Mouse (Mus musculus): ENCODE data around the gene Fmnl3.

The Fmnl3 gene

DNA sequence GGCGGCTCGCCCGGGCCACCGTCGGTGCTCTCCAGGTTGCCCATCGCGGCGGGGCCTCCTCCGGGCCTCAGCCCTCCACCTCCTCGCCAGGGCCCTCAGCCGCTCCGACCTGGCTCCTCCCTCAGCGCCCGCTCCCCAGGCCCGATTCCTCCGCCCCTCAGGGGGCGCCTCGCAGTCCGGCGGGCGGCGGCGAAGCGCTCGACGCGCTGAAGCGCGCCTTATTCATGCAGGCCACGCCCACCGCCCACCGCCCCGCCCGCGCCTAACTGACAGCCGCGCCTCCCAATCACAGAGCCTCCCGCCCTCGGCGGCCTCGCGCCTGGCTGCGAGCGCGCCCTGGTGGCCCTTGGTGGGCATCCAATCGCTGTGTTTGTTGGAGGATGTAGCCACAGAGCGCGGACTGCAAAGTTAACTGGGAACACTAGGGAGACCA lies at the start of gene Fmnl3:
Gene Fmnl3 (minus strand): TSS at position 224 of the 433 bp plus-strand sequence.
- peak; percentile 99 for DNase-seq (ENCODE audit: low read depth, low spot score)

DNA sequence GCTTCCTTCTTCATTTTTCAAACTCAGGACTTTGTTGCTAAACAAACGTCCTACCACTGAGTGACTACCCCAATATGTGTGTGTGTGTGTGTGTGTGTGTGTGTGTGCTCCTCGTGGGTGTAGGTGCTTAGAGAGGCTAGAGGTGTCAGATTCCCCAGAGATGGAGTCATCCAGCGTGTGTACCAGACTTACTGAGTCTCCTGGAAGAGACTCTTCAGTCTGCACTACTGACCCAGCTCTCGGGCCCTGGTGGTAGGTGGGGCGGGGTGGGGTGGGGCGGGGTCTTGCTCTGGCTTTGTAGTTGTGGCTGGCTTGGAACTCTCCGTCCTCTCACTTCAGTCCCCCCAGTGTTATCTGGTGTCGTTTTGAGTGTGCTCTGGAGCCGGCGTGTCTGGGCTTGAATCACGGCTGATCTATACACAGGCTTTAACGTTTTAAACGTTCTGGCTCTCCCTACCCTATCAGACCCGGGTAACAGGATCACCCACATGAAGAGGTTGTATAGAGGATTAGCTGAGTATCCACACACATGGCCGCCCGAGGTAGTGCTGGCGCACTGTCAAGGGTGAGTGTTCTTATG lies 47.5 kb upstream of the Fmnl3 start:
- DNase-seq (ENCODE audit: low read depth, low spot score) = peak; percentile 70

DNA sequence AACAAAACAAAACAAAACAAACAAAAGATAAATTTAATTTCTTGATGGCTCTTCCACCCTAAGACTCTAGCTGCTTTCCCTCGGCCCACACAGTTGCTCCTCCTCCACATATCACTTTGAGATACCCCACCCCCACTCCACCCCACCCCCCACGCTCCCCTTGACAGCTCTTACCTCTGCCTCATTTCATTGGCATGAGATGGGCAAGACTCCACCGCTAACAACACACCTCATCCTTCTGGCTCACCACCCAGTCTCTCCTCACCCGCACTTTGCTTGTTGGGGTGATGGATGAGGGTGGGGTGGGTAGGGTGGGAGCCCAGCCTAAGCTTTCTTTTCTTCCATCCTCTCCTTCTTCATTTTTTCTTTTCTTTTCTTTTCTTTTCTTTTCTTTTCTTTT lies 46.7 kb upstream of the Fmnl3 start:
- no peak for DNase-seq (ENCODE audit: low read depth, low spot score)

DNA sequence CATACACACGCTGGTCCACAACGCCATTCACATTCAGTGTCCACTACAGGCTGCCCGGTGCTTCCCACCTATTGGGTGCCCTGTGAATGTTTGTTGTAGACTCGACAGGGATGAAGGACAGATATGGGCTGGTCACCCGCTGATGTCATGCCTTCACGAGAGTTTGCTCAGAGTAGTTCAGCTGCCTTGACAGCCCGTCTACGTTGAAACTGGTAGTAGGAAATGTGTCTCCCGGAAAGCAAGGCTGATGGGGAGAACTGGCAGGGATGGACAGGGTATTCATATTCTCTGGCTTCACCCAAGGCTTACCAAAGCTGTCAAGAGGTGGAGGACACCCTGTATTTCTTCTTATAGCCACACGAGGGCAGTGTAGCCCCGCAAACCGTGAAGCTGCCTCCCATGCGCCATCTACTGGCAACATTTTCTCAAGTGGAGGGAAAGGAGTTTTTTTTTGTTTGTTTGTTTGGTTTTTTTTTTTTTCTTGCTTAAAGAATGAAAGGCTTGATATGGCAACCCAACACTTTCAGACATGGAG lies 46.1 kb upstream of the Fmnl3 start:
- DNase-seq (ENCODE audit: low read depth, low spot score) = peak; percentile 93

DNA sequence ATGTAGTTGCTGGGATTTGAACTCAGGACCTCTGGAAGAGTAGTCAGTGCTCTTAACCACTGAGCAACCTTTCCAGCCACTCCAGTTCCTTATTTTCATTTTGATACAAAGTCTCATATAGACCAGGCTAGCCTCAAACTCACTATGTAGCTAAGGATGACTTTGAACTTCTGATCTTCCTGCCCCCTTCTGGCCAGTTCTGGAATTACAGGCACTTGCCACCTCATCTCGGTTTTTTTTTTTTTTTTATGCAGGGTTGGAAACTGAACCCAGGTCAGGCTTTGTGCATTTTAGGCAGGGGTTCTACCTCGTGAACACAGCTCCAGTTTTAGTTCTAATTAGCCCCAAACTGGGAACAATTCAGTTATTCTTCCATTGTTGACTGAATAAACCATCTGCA lies 45.5 kb upstream of the Fmnl3 start:
- peak; percentile 74 for DNase-seq (ENCODE audit: low read depth, low spot score)

DNA sequence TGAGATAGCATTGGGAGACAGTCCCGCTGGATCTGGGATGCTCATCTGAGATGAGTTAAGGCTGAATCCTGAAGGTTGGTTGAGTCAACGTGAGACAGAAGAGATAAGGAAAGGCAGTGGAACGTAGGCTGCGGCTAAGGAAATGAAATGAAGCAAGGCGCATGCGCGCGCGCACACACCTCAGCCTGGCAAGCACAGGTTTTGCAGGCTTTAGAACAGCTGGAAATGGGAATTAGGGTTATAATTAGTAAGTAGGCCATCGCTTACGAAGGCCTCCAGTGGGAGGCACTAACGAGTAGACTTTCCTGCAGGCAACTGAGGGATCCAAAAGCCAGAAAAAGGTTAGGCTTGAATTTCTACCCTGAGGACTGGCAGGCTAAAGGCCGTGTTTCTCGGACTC lies 41.5 kb upstream of the Fmnl3 start:
- peak; percentile 71 for DNase-seq (ENCODE audit: low read depth, low spot score)

DNA sequence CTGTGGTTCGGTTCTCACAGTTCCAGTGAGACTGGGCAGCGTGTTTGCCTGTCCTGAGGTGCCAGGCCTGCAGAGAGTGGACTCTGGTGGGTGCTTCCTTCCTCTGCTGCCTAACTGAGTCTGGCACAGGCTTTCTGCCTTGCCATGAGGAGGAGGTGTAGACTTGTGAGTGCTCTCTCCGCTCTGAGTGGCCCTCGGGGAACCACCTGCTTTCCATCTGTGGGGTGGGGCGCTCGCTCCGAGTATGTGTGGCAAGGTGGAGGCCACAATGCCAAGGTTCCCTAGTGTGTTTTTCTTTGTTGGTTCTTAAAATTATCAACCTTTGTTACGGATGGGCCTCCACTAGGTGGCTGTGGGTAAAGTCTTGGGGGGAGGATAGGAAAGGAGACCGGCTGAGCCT lies 38.6 kb upstream of the Fmnl3 start:
- DNase-seq (ENCODE audit: low read depth, low spot score) = no peak

DNA sequence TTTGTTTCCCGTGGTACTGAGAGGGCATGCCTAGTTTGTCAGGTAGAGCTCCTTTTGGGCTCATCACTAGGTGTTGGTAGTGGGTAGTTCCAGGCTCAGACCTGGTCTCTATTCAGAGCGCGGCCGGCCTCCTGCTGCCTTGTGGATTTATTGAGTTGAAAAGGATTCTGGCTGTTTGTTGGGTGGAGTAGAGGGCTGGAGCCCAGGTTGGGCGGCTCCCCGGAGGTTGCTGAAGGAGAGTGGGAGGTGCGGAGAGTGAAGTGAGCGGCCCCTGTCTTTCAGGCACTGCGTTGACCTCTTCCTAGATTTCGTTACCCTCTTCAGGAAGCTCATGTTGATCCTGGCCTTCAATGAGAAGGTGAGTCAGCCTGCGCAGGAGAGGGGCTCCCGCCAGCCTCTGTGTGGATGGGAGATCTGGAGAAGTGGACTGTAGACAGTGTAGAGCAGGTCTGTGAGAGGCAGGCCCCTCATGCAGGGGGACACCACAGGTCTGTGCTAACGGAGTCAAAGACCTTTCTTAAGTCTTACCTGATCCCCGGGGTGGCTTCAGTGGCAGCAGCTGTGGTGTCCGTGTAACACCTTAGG lies 36.8 kb upstream of the Fmnl3 start:
- DNase-seq (ENCODE audit: low read depth, low spot score) = peak; percentile 76

DNA sequence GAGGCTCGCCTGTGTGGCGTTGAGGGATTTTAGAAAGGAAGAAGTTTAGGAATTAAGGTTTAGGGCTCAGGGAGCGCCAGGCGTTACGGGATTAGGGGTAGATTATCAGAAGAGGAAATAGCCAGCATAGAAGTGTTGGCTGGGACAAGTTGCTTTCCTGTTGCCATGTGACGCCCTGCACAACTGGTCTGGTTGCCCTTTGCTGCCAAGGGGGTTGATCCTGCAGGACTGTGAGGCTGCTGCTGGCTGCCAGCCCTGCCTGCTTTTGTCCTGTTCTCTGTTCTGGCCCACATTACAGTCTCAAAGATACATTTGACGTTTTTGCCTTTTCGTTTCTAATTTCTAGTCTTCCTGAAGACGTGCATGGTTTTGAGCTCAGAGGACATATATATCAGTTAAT lies 34.9 kb upstream of the Fmnl3 start:
- DNase-seq (ENCODE audit: low read depth, low spot score) = no peak

DNA sequence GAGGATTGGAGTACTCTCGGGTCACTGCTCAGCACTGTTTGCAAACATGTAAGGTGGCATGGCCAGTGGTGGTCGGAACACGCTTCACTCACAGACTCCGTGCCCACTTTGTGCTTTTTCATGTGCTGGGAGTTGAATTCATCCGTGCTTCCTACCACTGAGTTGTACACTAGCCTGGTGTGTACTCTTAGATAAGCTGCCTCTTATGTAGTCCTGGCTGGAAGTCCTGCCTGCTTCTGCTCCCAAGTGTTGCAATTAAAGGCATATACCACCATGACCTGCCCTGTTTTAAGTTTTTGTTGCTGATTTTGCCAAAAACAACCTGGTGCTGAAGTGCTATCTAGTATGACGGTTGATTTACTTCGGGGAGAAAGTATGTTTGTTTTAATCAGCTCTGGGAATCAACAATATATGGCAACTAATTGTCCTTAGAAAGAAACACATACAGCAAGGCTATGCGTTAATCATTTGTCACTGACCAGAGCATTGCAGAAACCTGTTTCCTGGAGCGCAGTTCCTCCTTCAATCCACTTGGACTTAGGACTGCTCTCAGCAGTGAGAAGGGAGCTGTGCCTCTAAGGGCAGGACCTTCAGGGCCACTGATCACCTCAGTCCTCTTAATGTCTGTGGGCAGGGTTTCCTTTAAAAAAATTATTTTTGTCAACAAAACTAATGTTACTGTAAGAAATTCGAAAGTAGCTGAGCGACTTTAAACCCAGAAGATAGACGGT lies 33.0 kb upstream of the Fmnl3 start:
- DNase-seq (ENCODE audit: low read depth, low spot score) = no peak

DNA sequence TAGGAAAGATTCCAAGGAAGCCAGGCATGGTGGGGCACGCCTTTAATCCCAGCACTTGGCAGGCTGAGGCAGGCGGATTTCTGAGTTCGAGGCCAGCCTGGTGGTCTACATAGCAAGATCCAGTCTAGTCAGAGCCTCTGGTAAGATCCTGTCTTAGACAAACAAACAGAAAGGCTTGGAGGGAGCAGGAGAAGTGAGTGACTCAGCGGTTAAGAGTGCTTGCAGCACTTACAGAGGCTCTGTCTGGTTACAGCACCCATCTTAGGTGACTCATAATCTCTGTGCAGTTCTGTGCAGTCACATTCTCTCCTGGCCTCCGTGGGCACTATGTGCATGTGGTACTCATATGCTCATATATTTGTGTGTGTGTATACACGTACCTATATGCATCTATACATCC lies 30.3 kb upstream of the Fmnl3 start:
- no peak for DNase-seq (ENCODE audit: low read depth, low spot score)

DNA sequence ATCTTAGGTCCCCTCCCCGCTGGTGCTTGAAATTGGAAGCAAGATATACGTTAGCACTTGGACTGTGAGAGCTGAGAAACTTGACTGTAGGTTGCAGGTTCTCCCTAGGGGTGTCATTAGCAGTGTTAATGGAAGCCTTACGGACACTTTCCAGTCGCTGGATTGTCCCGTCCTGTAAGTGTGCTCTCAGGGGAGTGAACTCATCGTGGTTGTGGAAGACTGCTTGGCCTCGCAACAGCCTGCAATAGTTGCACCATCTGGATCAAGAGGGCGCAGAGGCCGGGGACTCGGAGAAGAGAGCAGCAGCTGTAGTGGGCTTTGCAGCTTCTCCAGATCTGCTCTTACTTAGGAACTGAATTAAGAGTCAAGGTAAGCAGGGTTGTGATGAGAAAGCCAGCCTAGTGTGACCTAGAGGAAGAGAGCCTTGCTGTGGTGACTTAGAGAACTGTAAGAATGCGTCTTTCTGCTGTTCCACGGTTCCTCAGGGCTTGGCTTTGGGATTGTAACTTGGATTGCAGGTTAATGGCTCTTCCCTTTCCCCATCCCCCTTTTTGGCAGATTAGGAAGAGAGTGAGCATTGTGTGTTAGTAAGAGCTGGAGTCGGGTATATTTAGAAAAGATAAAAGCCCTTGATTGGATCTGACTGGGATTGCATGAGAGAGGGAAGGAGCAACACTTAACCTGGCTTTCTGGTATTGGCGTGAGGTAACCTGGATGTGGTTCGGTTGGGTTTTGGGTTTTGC lies 29.4 kb upstream of the Fmnl3 start:
- no peak for DNase-seq (ENCODE audit: low read depth, low spot score)

DNA sequence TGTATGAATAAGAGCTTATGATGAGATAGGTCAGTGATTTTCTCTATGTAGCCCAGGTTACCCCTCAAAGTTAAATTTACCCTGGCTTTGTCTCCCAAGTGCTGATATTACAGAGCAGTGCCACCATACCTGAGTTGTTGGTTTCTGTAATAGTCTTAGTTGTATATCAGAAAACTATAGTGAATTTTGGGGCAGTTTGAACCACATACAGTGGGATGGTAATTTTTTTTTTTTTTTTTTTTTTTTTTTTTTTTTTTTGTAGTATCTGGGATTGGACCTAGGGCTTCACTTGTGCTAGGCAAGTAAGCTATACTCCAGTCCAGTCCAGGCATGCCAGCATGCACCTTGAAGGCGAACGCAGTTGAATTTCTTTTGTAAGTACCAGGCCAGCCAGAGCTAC lies 27.3 kb upstream of the Fmnl3 start:
- no peak for DNase-seq (ENCODE audit: low read depth, low spot score)

DNA sequence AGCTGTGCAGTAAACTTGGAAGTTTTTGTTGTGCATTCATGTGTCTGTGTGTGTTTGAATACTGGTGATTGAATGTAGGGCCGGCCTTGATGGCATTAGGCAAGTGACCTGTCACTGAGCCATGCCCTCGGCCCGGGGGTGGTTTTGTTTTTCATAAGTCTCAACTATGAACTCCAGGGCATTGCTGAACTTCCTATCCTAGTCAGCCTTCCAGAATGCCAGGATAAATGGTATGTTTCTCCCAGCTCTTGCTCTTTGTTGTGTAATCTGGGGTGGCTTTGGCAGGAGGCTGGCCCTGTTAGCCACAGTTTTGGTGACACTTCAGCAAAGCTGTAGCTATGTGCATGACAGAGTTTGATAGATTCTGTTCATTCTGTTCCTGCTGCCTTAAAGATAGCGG lies 26.6 kb upstream of the Fmnl3 start:
- no peak for DNase-seq (ENCODE audit: low read depth, low spot score)

DNA sequence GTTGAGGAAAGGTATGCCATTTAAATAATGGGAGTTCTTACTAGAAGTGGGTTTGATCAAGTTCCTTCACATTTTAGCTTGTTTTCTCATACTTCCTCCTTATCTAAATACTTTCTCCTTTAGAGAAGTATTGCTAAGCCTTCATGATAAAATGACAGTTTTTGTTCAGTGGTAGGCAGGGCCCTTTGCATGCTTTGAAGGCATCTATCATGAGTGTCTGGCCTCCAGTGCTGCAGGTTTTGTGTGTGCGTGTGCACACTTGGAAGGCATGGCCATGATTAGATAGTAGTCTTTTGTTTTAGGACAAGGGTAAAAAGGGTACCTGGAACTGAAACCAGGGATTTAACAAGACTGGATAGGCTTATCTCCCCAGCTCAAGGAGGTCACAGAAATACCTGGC lies 26.2 kb upstream of the Fmnl3 start:
- DNase-seq (ENCODE audit: low read depth, low spot score) = no peak

DNA sequence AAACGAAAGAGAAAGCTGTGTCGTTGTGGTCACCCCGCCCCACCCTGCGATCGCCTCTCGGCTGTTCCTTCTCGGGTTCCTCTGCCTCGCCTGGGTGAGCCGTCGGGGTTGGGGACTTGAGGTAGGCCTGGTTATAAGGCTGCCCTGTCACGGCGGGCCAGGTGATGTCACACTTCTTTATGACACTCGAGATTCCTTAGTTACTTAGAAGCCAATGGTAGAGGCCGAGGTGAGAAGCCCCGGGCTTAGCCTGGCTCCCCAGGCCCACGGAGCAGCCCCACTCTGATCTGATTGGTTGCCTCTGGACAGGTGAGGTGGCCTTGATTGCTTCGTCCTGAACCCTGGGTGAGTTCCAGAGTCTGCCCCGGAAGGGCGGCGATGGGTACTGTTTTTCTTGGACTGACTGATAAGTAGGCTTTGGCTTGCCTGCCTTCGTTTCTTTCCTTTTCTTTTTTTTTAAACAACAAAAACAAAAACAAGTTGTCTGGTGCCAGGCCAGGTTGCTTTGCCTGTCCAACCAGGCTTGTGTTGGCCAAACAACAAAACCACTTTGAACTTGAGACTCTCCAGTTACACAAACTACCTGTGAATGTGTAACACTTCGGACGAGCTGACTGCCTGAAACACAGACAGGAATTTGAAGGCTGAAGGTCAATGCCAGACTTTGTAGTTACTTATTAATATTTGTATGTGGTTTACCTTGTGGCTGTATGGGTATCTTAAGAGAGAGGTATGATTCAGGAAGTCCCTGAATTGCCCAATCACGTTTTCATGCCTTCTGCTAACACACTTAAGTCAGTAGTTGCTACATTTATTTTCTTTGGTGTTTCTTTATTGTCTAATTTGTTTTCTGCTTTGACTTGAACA lies 23.3 kb upstream of the Fmnl3 start:
- peak; percentile 58 for DNase-seq (ENCODE audit: low read depth, low spot score)

DNA sequence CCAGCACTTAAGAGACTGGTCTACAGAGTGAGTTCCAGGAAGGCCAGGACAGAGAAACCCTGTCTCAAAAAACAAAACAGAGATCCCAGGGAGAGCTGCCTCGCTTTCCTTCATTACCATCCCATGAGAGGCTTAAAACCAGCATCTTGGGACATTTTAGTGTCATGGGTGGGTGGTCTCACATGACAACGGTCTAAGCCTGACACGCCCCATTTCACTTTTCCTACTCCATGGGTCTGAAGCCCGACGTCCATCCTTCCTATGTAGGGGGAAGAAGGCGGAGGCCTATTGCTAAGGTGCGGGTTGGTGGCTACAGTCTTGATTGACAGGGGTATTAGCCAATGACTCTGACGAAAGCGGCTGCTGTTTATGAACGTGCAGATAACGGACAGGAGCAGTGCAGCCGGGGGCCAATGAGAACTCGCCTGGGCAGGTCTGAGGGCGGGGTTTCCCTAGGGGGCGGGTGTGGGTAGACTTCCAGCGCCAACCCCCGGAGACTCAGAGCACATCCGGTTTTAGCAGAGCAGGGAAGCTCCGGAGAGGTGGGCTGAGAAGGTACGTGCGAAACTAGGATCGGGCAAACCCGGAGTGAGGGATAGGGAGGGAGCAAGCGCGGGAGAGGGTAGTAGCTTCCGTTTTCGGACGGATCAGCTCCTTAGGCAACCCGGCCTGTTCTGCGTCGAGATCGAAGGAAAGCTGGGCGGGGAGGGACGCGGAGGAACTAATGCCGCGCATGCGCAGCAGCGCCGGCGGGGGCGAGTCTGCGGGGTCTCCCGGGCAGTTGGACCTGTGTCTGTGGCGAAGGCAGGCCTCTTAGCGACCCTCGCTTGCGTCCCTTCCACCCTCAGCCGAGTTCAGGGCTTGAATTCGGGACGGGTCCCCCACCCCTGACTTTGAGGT lies 22.5 kb upstream of the Fmnl3 start, which contains the start of gene Tmbim6:
Gene Tmbim6 (plus strand): TSS at position 397 of the 900 bp plus-strand sequence.
- peak; percentile 100 for DNase-seq (ENCODE audit: low read depth, low spot score)

DNA sequence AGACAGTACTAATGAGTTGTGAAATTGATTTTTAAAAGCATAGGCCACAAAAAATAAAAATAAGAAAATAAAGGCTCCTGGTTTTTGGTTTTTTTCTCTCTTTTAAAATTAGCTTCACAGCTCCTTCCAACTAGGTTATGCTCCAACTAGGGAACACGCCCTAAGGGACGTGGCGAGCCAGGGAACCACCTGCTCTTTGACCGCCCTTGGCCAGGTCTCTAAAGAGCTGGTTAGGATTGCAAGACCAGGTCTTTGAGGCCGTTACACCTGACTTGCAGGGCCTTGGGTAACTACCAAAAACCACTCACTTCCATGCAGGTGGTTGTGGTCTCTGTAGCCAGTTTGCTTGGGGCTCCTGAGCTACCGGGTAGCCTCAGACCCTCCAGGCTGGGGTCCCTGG lies 21.7 kb upstream of the Fmnl3 start:
- no peak for DNase-seq (ENCODE audit: low read depth, low spot score)

DNA sequence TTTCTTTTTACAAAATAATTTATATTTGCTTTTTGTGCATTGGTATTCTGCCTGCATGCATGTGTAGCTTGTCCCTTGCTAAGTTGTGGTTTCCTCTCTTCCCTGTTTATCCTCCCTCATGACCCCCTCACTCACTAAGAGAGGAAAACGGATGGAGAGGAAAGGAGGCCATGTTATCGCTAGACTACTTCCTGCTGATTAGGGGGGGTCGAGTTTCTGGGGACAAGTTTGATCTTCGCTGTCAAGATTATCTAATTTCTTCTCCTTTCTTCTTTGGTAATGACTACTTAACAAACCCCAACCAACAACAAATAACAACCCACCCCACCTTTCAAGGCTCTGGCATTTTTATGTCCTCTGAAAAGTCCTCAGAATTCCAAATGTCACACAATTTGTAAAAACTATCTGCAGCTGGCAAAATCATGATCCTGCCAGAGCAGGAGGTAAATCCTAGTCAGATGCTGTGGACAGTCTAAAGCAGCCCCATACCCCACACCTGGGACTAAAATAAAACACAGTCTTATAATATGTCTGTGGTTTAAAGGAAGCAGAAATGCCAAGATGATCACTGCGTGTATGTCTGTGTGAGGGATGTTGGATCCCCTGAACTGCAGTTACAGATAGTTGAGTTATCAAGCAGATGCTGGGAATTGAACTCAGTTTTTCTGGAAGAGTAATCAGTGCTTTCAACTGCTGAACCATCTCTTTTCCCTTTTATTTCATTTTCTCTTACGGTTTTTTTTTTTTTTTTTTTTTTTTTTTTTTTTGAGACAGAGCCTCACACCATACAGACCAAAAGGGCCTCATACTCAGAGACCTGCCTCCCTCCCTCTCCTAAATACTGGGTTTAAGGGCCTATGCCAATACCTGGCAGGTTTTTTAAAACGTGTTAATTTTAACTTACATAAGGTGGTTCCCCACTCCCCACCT lies 20.5 kb upstream of the Fmnl3 start:
- no peak for DNase-seq (ENCODE audit: low read depth, low spot score)
